Mouse (Mus musculus) heart, postnatal 0 days (tissue): ENCODE results near the gene Tsga13. TPM values are rescaled to one million over a fixed set of nuclear protein-coding genes. Genes with fewer than 3 reads are reported as not detected.
A peak's percentile ranks its signal among the peaks of the same experiment; 100 is the strongest.

Experiments
- ATAC-seq: fragments of 200-750 bp; cut with Nextera tagmentation; 2 replicates; pipeline ENCODE4 v1.8.0; 2017; ENCODE audit warnings: low read depth, moderate number of reproducible peaks, moderate library complexity; ENCODE audit not compliant: insufficient read depth
- DNase-seq: peaks from one replicate; pipeline ENCODE4 v3.0.0-alpha.2; 2016; ENCODE audit warnings: low spot score
- H3K27ac ChIP-seq: fragments of 300-500 bp; sonication (generic); 2 replicates; pipeline ENCODE4 v1.5.1; 2014; ENCODE audit warnings: low read depth, mild to moderate bottlenecking
- H3K27me3 ChIP-seq: fragments of 300-500 bp; sonication (generic); 2 replicates; pipeline ENCODE4 v1.6.1; 2014; ENCODE audit warnings: low read length, mixed read lengths; ENCODE audit not compliant: control insufficient read depth, insufficient read depth
- H3K36me3 ChIP-seq: fragments of 300-500 bp; sonication (generic); replicated peaks from 2 replicates; pipeline ENCODE4 v1.6.1; 2014; ENCODE audit warnings: low read length, mixed read lengths; ENCODE audit not compliant: control insufficient read depth, insufficient read depth
- H3K4me1 ChIP-seq: fragments of 300-500 bp; sonication (generic); 2 replicates; pipeline ENCODE4 v1.6.1; 2014; ENCODE audit warnings: antibody characterized with exemption; ENCODE audit not compliant: control insufficient read depth, insufficient read depth
- H3K4me2 ChIP-seq: fragments of 300-500 bp; sonication (generic); 2 replicates; pipeline ENCODE4 v1.6.1; 2014; ENCODE audit warnings: low read depth, mild to moderate bottlenecking, low read length, moderate library complexity
- H3K4me3 ChIP-seq: fragments of 300-500 bp; sonication (generic); 2 replicates; pipeline ENCODE4 v1.5.1; 2014; ENCODE audit warnings: low read depth, low read length
- H3K9ac ChIP-seq: fragments of 300-500 bp; sonication (generic); replicated peaks from 2 replicates; pipeline ENCODE4 v1.6.1; 2014; ENCODE audit warnings: low read depth, low read length, mixed read lengths
- H3K9me3 ChIP-seq: fragments of 300-500 bp; sonication (generic); replicated peaks from 2 replicates; pipeline ENCODE4 v1.6.1; 2016; ENCODE audit warnings: low read length; ENCODE audit not compliant: control insufficient read depth
- CTCF ChIP-seq: IDR thresholded peaks from 2 replicates; pipeline ENCODE4 v1.5.1; 2016; ENCODE audit warnings: antibody characterized with exemption, control low read depth, low read depth
- EP300 ChIP-seq: IDR thresholded peaks from 2 replicates; pipeline ENCODE4 v1.6.1; 2016; ENCODE audit warnings: antibody characterized with exemption, low read depth
- WGBS: fragments of 180-500 bp; shearing (Covaris S2); extraction: QIAGEN DNeasy Blood & Tissue Kit; methylation state at CpG from one replicate; pipeline ENCODE4 v1.1.7; 2014; 5-methylcytosine and 5-hydroxymethylcytosine counted together
- polyA plus RNA-seq: library from polyadenylated mRNA; unstranded; fragments of >200 nt; fragmentation: Nextera tagmentation; extraction: Ambion mirVana; gene quantifications from 2 replicates; pipeline ENCODE4 v1.2.1, GENCODE M21; 2015
- total RNA-seq: library from RNA; depleted of rRNA; stranded (reverse); fragments of >200 nt; gene quantifications from 2 replicates; pipeline ENCODE4 v1.2.3, GENCODE M21; 2014; ENCODE audit warnings: low replicate concordance; rRNA removed

Gene Tsga13
- total RNA-seq (not detected in 2 replicates), polyA plus RNA-seq (0.20 TPM in 1 of 2 replicates, not detected in the other)

- ATAC-seq (no peak), DNase-seq (no peak)
- Histone ChIP-seq H3K9me3 (no peaks in the 10 kb centered on the region), H3K36me3 (no peaks in the 10 kb centered on the region), H3K27ac (no peak within 1 kb of the TSS), H3K4me1 (no peaks in the 10 kb centered on the region), H3K4me2 (no peak within 1 kb of the TSS), H3K27me3 (no peaks in the 10 kb centered on the region), H3K4me3 (no peak within 1 kb of the TSS), H3K9ac (no peak within 1 kb of the TSS)
- TF ChIP-seq CTCF (no peak), EP300 (no peak)
- WGBS = 83% methylated on average over 2 of the region's 2 CpGs
These were observed at the start of gene Tsga13 for GRCm38 (mm10) chr6:30915473-30915872. Tsga13 (minus strand) TSS chr6:30915573.

- Histone ChIP-seq H3K27ac (no peak within 1 kb of the TSS), H3K9ac (no peak within 1 kb of the TSS), H3K4me1 (no peaks in the 10 kb centered on the region), H3K9me3 (peaks cover 24% of the 10 kb centered on the region), H3K36me3 (no peaks in the 10 kb centered on the region), H3K4me3 (peak within 1 kb of the TSS; percentile 55), H3K4me2 (peak within 1 kb of the TSS; percentile 66), H3K27me3 (peaks cover 48% of the 10 kb centered on the region)
- ATAC-seq (peak; percentile 87), DNase-seq (peak; percentile 52)
- TF ChIP-seq CTCF (no peak), EP300 (no peak)
- under 1% methylated on average over 75 of the region's 75 CpGs for WGBS
These were observed 43.6 kb upstream of the Tsga13 start, which contains the start of gene Klf14 for GRCm38 (mm10) chr6:30958736-30959540. Klf14 (minus strand) TSS chr6:30959078.

GRCm38 (mm10) chr6:30957784-30958735, 42.7 kb upstream of the Tsga13 start:
- ATAC-seq = peak; percentile 53
- no peak overlapping the region for H3K27ac ChIP-seq
- TF ChIP-seq CTCF (no peak), EP300 (no peak)
- peak overlapping the region; percentile 66 for H3K4me2 ChIP-seq
- no peak overlapping the region for H3K9ac ChIP-seq
- H3K4me3 ChIP-seq = peak overlapping the region; percentile 55
- H3K9me3 ChIP-seq = peaks cover 24% of the 10 kb centered on the region
- no peaks in the 10 kb centered on the region for H3K36me3 ChIP-seq
- no peak for DNase-seq
- H3K27me3 ChIP-seq = peaks cover 40% of the 10 kb centered on the region
- WGBS = 8% methylated on average over 82 of the region's 84 CpGs
- H3K4me1 ChIP-seq = no peaks in the 10 kb centered on the region

- 74% methylated on average over 5 of the region's 5 CpGs for WGBS
- Histone ChIP-seq H3K27me3 (no peaks in the 10 kb centered on the region), H3K36me3 (no peaks in the 10 kb centered on the region), H3K4me3 (no peak overlapping the region), H3K9ac (no peak overlapping the region), H3K27ac (no peak overlapping the region), H3K4me1 (no peaks in the 10 kb centered on the region), H3K4me2 (no peak overlapping the region), H3K9me3 (no peaks in the 10 kb centered on the region)
- DNase-seq (no peak), ATAC-seq (no peak)
- TF ChIP-seq EP300 (no peak), CTCF (no peak)
These were observed 23.9 kb upstream of the Tsga13 start for GRCm38 (mm10) chr6:30939264-30939663.

- H3K4me2 ChIP-seq = no peak overlapping the region
- no peak overlapping the region for H3K4me3 ChIP-seq
- no peaks in the 10 kb centered on the region for H3K36me3 ChIP-seq
- no peaks in the 10 kb centered on the region for H3K27me3 ChIP-seq
- no peaks in the 10 kb centered on the region for H3K9me3 ChIP-seq
- ATAC-seq (no peak), DNase-seq (peak; percentile 36)
- 41% methylated on average over 2 of the region's 2 CpGs for WGBS
- TF ChIP-seq EP300 (no peak), CTCF (peak; percentile 52)
- no peak overlapping the region for H3K27ac ChIP-seq
- H3K9ac ChIP-seq = no peak overlapping the region
- no peaks in the 10 kb centered on the region for H3K4me1 ChIP-seq
These were observed 7.4 kb upstream of the Tsga13 start for GRCm38 (mm10) chr6:30922821-30923220.
